Mouse (Mus musculus): ENCODE data around the gene Daam1.

The Daam1 gene

DNA sequence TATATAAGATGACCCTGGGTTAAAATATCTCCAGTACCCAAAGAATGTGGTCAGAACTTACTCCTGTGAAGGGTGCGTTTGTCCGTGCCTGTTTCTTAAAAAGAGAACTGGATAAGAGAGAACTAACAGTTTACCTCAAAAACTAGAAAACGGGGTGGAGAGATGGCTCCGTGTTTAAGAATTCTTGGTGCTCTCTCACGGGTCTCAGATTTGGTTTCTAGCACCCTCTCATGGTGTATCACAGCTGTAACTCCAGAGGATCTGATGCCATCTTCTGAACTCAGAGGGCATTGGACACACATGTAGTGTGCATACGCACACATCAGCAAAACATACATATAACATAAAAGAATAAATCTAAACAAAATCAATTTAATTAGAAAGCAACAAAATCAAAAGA is 181.2 kb downstream of the Daam1 start:
- no peak for DNase-seq

DNA sequence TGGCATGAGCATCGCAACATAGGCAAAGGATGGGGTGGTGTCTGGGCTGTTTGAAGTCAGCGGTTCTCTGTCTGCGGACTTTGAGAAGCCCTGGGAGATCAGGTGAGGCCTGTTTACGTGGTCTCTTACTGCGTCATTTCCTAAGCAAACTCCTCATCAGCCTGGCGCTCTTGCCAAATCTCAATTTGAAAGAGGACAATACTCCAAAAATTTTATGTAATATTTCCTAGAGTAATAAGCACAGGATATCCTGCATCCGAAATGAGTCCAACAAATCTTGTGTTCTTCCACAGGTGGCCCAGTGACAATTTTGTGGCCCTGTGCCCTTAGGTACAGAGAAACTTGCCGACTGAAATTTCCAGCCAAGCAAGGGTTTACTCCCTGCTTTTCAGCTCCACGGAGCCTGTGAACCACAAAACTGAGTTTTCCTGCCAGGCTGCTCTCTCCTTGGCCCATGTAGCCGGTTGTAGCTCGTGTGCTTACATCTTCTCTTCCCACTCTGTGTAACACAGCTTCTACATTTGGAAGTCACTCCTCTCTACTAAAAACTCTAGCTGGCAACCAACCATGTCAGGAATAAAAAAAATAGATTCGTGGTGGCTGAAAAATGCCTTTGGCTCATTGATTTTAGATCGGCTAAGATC is 183.0 kb downstream of the Daam1 start:
- DNase-seq, result no peak

- no peak for DNase-seq
Observed at GRCm38 (mm10) chr12:72014355-72014776, 183.5 kb downstream of the Daam1 start.

DNA sequence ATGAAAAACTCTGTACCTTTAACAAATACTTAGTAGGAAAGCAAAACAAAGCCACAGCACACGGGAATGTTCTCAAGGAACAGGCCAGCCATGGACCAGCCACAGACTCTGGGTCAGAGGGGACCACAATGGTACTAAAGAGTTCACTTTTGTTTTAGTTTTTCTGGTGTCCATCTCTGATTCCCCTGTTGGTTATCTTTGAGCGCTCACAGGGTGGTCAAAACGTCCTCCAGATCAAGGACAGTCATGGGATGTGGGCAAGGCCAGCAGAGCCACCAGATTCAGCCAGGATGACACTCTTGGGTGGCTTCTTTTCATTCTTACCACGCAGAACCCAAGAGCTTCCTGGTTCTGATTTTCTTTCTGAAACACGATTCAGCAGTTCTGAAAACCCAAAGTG is 184.4 kb downstream of the Daam1 start:
- DNase-seq, result no peak

- no peak for DNase-seq
Observed at GRCm38 (mm10) chr12:72020285-72020684, 189.4 kb downstream of the Daam1 start.

GRCm38 (mm10) chr12:72021543-72021942 is 190.7 kb downstream of the Daam1 start:
- no peak for DNase-seq

GRCm38 (mm10) chr12:72022790-72023189 is 191.9 kb downstream of the Daam1 start:
- no peak for DNase-seq

DNA sequence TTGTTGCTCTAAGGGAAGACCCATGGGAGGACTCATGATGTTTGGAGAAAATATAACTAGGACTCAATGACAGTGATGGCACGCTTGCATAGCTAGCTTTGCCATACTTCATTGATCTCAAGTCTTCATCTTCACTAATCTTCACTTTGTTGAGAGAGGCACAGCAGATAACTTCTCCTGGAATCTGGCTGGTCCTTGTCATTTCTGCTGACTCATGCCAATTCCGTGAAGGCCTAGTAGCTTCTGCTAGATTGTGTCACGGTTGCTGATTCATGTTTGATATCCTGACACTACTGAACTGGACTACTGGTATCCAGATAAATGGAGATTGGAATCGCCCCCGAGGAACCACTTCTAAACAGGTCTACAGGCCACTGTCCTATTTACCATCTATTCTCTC is 192.7 kb downstream of the Daam1 start:
- no peak for DNase-seq

DNA sequence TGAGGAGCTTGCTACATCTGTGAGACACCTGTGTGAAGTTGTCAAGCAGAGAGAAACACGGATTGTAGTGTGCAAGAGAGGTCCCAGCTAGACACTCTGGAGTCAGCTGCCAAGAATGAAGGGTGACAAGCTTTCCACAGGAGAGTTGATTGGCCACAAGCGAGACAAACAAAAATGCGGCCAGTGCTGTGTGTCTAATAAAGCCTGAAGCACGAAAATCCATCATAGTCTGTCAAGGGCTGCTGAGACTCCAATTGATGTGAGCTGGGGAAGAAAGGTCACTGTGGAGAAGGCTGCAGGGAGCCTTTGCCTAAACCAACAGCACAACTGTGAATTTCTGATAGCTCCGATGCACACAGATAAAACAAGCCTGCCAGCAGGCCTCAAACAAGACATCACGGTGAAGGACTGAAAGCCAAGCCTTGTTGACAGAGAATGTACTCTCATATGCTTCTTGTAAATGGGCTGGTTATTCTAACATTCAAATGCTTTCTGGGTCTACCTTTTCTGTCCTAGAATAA is 194.5 kb downstream of the Daam1 start:
- no peak for DNase-seq

- DNase-seq, result no peak
Observed at GRCm38 (mm10) chr12:72031171-72031570, 200.3 kb downstream of the Daam1 start.

DNA sequence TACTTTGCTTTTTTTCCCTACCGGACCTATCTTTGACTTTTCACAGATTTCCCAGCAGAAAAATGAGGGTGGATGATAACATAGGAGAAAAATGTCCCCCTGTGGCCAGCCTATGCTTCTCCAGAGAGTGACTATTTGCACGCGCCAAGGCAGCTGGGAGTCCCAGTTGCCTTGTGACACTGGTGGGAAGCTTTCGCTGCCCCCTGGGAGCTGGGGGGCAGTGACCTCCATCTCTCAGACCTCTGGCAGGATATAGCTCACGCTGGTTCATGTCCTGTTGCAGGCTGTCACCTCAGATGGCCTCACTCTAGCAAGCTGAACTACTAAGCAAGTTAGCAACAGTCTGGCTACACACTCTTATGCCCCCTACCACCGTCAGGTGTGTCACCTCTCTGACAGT is 200.9 kb downstream of the Daam1 start:
- DNase-seq, result no peak

DNA sequence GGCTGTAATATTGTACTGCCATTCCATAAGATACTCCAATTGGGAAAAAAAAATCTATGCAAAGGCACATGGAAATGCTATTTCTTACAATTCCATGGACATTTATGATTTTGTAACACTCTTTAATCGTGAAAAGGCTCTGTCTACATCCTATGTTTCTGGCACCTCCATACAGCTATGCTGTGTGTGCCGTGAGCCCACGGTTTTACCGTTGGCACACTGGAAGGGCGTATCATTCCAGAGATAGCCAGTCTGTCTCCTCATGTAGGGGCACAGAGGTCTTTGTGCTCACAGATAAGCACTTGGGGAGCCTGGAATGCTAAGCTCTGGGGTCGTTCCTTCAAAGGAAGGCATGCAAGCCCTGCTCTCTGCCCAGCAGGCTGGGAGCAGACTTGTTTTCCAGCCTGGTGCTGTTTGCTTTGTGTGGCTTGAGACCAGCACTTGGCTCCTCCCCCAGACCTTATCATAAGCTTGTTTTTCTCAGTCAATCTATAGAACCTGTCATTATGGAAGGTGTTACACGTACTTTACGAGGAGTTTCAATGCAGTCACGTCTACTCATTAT is 205.3 kb downstream of the Daam1 start:
- DNase-seq, result no peak

GRCm38 (mm10) chr12:72037049-72037448 is 206.2 kb downstream of the Daam1 start:
- DNase-seq, result no peak

DNA sequence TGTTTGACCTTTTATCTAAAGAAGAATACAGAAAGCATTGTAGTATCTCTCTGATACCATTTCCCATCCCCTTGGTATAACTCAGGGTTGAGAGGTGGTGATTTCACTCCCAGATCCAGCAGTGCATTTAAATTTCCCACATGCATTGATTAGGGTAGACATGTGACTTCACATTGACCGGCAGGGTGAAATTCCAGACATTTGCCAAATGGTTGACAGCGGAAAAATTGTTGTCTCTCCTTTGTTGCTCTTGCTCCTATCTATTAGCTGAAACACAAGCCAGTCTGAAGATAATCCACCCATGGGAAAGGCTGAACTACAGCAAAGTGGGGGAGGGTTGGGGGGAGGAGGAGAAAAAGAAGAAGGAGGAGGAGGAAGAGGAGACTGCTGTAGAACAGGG is 208.0 kb downstream of the Daam1 start:
- DNase-seq, result no peak

GRCm38 (mm10) chr12:72039501-72039900 is 208.6 kb downstream of the Daam1 start:
- DNase-seq, result no peak

DNA sequence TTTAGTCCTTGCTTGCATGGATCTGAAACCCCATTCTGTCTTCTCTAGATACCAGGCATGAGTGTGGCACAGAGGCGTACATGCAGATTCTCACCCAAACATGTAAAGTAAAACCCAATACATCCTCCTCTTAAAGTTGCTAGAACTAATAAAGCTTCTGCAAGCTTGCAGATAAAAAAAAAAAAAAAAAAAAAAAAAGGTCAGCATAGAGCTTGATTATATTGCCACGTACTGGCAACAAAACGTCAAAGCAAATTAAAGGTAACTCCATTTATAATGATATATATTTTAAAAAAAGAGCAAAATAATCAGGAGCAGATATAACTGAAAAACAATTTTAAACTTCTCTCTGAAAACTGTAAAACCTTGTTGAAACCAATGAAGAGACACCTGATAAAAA is 210.4 kb downstream of the Daam1 start:
- no peak for DNase-seq

Data from thymus, postnatal 25 days (tissue).